Mouse (Mus musculus): ENCODE measurements around the gene Foxo3. TPM values are rescaled to one million over a fixed set of nuclear protein-coding genes. Genes with fewer than 3 reads are reported as not detected.

Gene Foxo3
- polyA plus RNA-seq, 1 experiment from 2014 or later: 8.1 TPM

DNA sequence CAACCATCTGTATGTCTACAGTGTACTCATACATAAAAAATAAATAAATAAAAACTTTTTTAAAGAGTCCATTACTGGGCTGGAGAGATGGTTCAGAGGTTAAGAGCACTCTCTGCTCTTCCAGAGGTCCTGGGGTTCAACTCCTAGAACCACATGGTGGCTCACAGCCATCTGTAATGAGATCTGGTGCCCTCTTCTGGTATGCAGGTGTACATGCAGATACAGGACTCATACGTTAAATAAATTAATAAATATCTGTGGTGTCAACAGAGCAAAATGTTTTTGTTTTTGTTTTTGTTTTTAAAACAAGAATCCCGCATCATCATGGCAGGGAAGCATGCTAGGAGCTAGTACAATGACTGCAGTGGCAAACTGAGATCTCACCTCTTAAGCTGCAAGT is 20.6 kb upstream of the Foxo3 start:
- no peak overlapping the region for H3K4me2 ChIP-seq (replicated peaks)
- H3K9me3 ChIP-seq: peaks cover 11% of the 10 kb centered on the region; the same call in 1 of the 2 replicates
- H3K4me1 ChIP-seq: peaks cover 3% of the 10 kb centered on the region; the same call in 1 of the 2 replicates
- H3K9ac ChIP-seq: no peak overlapping the region
- no peaks in the 10 kb centered on the region for H3K36me3 ChIP-seq
- no peak overlapping the region for H3K4me3 ChIP-seq
- no peak overlapping the region for H3K27ac ChIP-seq
- no peaks in the 10 kb centered on the region for H3K27me3 ChIP-seq
- ATAC-seq (ENCODE audit: low FRiP score, low read depth): no peak
- whole genome bisulfite sequencing: 84% methylated on average over 2 of the region's 2 CpGs

DNA sequence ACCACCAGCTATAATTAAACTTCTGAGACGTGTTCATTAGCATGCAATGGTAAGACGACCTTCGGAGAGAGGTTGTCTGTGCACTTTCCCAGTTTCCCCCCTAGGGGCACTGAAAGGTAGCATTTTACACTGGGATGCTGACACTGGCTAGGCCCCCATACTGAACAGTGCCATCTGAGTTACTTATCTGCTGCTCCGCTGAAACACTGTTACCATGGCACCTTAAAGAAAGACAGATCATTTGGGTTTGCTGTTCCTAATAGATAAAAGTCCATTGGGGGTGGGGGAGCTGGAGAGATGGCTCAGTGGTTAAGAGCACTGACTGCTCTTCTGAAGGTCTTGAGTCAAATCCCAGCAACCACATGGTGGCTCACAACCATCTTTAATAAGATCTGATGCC is 20.0 kb upstream of the Foxo3 start:
- Histone ChIP-seq H3K4me3 (no peak overlapping the region), H3K4me2 (replicated peaks) (no peak overlapping the region), H3K27ac (no peak overlapping the region), H3K9me3 (peaks cover 11% of the 10 kb centered on the region; the same call in 1 of the 2 replicates), H3K9ac (no peak overlapping the region), H3K27me3 (no peaks in the 10 kb centered on the region), H3K36me3 (no peaks in the 10 kb centered on the region), H3K4me1 (peaks cover 3% of the 10 kb centered on the region; the same call in 1 of the 2 replicates)
- no peak for ATAC-seq (ENCODE audit: low FRiP score, low read depth)
- 45% methylated on average over 4 of the region's 4 CpGs for WGBS

GRCm38 (mm10) chr10:42295028-42295427 is 18.5 kb upstream of the Foxo3 start:
- no peak for ATAC-seq (ENCODE audit: low FRiP score, low read depth)
- no peaks in the 10 kb centered on the region for H3K27me3 ChIP-seq
- no peak overlapping the region for H3K27ac ChIP-seq
- no peak overlapping the region for H3K4me2 ChIP-seq (replicated peaks)
- H3K36me3 ChIP-seq: no peaks in the 10 kb centered on the region
- H3K9ac ChIP-seq: no peak overlapping the region
- H3K9me3 ChIP-seq: peaks cover 11% of the 10 kb centered on the region; the same call in 1 of the 2 replicates
- H3K4me1 ChIP-seq: peaks cover 2% of the 10 kb centered on the region; the same call in 1 of the 2 replicates
- WGBS: 0% methylated on average over 1 of the region's 1 CpGs
- H3K4me3 ChIP-seq: no peak overlapping the region

GRCm38 (mm10) chr10:42294392-42294791 is 17.8 kb upstream of the Foxo3 start:
- Histone ChIP-seq H3K4me1 (no peaks in the 10 kb centered on the region), H3K36me3 (no peaks in the 10 kb centered on the region), H3K4me3 (no peak overlapping the region), H3K9me3 (peaks cover 11% of the 10 kb centered on the region; the same call in 1 of the 2 replicates), H3K27me3 (no peaks in the 10 kb centered on the region), H3K9ac (no peak overlapping the region), H3K4me2 (replicated peaks) (no peak overlapping the region), H3K27ac (no peak overlapping the region)
- WGBS: 60% methylated on average over 2 of the region's 2 CpGs
- ATAC-seq (ENCODE audit: low FRiP score, low read depth): no peak

- no peak for ATAC-seq (ENCODE audit: low FRiP score, low read depth)
- Histone ChIP-seq H3K27ac (no peak overlapping the region), H3K36me3 (no peaks in the 10 kb centered on the region), H3K4me2 (replicated peaks) (no peak overlapping the region), H3K27me3 (no peaks in the 10 kb centered on the region), H3K4me3 (no peak overlapping the region), H3K4me1 (no peaks in the 10 kb centered on the region), H3K9me3 (peaks cover 11% of the 10 kb centered on the region; the same call in 1 of the 2 replicates), H3K9ac (no peak overlapping the region)
- 63% methylated on average over 4 of the region's 4 CpGs for whole genome bisulfite sequencing
Observed at GRCm38 (mm10) chr10:42293877-42294276, 17.3 kb upstream of the Foxo3 start.

GRCm38 (mm10) chr10:42291360-42291759 is 14.8 kb upstream of the Foxo3 start:
- H3K4me2 ChIP-seq (replicated peaks): no peak overlapping the region
- H3K27me3 ChIP-seq: no peaks in the 10 kb centered on the region
- no peak overlapping the region for H3K4me3 ChIP-seq
- H3K9ac ChIP-seq: no peak overlapping the region
- no peaks in the 10 kb centered on the region for H3K4me1 ChIP-seq
- 64% methylated on average over 5 of the region's 5 CpGs for WGBS
- no peaks in the 10 kb centered on the region for H3K36me3 ChIP-seq
- H3K27ac ChIP-seq: no peak overlapping the region
- 0 out of 2 replicates have a peak, but pooled peaks cover 3% of the 10 kb centered on the region for H3K9me3 ChIP-seq
- ATAC-seq (ENCODE audit: low FRiP score, low read depth): no peak

DNA sequence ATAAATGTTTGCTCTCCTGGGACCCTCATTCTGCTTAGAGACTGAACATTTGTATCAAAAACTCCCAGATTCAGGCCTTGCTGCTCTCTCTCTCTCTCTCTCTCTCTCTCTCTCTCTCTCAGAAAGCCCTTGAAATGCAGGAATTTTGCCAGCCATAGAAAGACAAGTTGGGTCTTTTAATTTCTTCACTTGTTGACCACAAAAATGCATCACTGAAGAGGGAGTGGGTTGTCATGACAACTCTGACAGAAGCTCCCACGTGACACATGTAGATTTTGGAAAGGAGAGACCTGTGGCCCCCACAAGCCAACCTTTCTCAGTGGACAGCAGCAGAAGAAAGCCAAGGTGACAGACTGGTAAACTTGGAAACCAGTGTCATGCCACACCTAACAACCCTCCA is 11.1 kb upstream of the Foxo3 start:
- Histone ChIP-seq H3K27ac (no peak overlapping the region), H3K4me3 (no peak overlapping the region), H3K9me3 (peaks cover 18% of the 10 kb centered on the region), H3K9ac (no peak overlapping the region), H3K4me2 (replicated peaks) (no peak overlapping the region), H3K36me3 (no peaks in the 10 kb centered on the region), H3K27me3 (no peaks in the 10 kb centered on the region), H3K4me1 (no peaks in the 10 kb centered on the region)
- WGBS: 76% methylated on average over 1 of the region's 1 CpGs
- ATAC-seq (ENCODE audit: low FRiP score, low read depth): no peak

DNA sequence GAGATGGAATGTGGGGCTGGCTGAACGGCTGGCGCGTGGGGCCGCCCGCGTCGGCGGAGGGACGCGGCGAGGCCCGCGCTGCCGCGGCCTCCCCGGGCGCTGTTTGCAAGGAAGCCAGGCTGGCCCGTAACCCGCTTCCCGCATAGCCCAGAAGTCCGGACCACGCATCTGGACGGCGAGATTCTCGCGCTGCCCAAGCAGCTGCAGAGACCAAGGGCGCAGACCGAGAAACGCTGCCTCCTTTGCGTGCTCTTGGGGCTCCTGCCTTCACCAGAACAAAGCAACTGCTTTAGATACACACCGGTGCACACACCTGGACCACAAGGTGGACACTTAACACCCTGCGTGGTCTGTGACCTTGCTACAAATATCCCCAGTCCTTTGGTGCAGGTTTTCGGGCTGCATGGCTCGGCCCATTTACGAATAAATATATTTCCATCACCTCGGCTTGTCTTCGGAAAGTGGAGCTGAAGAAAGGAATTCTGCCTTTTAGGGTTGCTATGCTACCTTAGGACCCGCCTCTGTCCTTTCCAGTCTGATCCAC is 1.8 kb upstream of the Foxo3 start:
- peaks cover 22% of the 10 kb centered on the region for H3K4me1 ChIP-seq
- H3K27ac ChIP-seq: peak overlapping the region; percentile 99
- peak overlapping the region; percentile 81 for H3K4me3 ChIP-seq
- H3K27me3 ChIP-seq: peaks cover 9% of the 10 kb centered on the region
- no peaks in the 10 kb centered on the region for H3K9me3 ChIP-seq
- H3K36me3 ChIP-seq: 0 out of 2 replicates have a peak, but pooled peaks cover 3% of the 10 kb centered on the region
- H3K4me2 ChIP-seq (replicated peaks): peak overlapping the region; percentile 98
- WGBS: under 1% methylated on average over 38 of the region's 38 CpGs
- ATAC-seq (ENCODE audit: low FRiP score, low read depth): no peak
- peak overlapping the region; percentile 88 for H3K9ac ChIP-seq

- Histone ChIP-seq H3K9ac (peak overlapping the region; percentile 88), H3K9me3 (no peaks in the 10 kb centered on the region), H3K4me3 (peak overlapping the region; percentile 81), H3K27me3 (peaks cover 10% of the 10 kb centered on the region), H3K36me3 (0 out of 2 replicates have a peak, but pooled peaks cover 4% of the 10 kb centered on the region), H3K4me2 (replicated peaks) (peak overlapping the region; percentile 98), H3K27ac (peak overlapping the region; percentile 99), H3K4me1 (peaks cover 24% of the 10 kb centered on the region)
- under 1% methylated on average over 77 of the region's 78 CpGs for WGBS
- ATAC-seq (ENCODE audit: low FRiP score, low read depth): peak; percentile 93
Observed at GRCm38 (mm10) chr10:42277476-42278306, 1.1 kb upstream of the Foxo3 start.

DNA sequence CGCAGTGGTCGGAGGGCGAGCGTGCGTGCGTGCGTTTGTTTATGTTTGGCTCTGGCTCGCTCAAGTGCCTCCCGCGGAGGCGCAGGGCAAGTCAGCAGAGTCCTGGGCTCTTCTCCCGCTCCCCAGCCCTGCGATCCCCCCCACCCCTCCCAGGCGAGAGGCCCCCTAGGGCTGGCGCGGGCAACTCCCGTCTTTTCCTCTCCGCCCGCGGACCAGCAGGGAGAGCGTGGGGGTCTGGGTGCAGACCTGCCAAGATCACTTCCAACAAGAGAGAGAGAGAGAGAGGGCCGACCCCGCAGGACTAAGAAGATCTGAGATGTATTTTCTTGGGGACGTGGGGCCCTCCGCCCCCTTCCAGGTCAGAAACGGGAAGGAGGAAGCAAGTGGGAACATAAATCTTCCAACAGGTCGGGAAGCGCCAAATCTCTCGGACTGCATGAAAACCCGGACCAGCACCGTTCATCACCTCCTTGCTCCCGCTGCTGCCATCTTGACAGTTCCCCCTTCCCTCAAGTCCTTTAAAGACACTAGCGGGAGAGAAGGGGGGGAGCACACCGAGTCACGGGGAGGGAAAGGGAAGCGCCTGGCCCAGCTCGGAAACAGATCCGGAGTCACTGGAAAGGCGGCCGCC is 569 bp downstream of the Foxo3 start:
- under 1% methylated on average over 39 of the region's 40 CpGs for WGBS
- ATAC-seq (ENCODE audit: low FRiP score, low read depth): peak; percentile 1; the same call in 1 of the 2 replicates
- Histone ChIP-seq H3K9ac (peak overlapping the region; percentile 88), H3K4me1 (peaks cover 39% of the 10 kb centered on the region), H3K27ac (peak overlapping the region; percentile 99), H3K36me3 (0 out of 2 replicates have a peak, but pooled peaks cover 4% of the 10 kb centered on the region), H3K4me3 (peak overlapping the region; percentile 81), H3K9me3 (no peaks in the 10 kb centered on the region), H3K27me3 (peaks cover 10% of the 10 kb centered on the region), H3K4me2 (replicated peaks) (peak overlapping the region; percentile 98)

DNA sequence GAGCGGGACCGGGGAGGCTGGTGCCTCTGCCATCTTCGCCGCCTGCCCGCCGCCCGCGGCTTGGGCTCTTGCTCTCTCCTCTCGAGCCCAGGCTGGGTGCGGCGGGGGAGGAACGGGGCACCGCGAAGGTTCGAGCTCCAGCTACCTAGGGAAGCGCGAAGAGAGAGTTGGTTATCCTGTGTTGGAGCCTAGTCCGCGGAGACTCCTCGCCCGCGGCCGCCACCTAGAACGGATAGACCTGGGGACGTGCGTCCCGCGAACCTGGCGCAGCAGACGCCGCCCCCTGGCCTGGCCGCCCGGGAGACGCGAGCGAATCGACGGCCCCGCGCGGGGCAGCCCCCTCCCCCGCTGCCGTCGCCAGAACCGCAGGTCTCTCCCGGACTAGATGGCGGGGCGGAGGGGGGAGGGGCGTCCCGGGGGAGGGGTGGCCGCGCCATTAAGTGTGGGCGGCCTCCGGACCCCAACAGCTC is 1.1 kb downstream of the Foxo3 start:
- Histone ChIP-seq H3K36me3 (0 out of 2 replicates have a peak, but pooled peaks cover 4% of the 10 kb centered on the region), H3K27me3 (peaks cover 10% of the 10 kb centered on the region), H3K4me3 (peak overlapping the region; percentile 81), H3K4me2 (replicated peaks) (peak overlapping the region; percentile 98), H3K9me3 (no peaks in the 10 kb centered on the region), H3K9ac (peak overlapping the region; percentile 88), H3K4me1 (peaks cover 39% of the 10 kb centered on the region), H3K27ac (peak overlapping the region; percentile 99)
- no peak for ATAC-seq (ENCODE audit: low FRiP score, low read depth)
- 0% methylated on average over 42 of the region's 54 CpGs for WGBS

All from limb, embryonic 13.5 days (tissue).